Mouse (Mus musculus): Measurements from ENCODE around the gene Toporsl.

Toporsl gene

DNA sequence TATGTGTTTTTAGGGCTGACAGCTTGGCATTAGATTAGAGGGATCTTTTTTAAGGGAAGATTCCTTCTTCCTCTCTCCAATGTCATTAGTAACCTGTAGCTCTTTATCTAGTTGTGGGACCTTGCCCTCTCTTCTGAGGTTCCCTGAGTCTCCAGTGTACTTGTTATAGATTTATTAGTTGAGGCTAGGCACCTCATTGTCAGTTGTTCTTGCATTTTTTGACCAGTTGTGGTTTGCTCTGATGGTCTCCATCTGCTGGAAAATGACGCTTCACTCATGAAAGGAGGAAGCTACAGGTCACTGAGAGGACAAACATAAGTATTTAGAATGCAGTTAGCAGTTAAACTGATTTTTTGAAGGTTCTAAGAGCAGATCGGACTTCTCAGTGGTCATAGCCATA lies at the start of gene Toporsl:
Toporsl (plus strand) TSS at position 348 of the 400 bp plus-strand sequence.
- in situ Hi-C loops (cut with MseI, MboI) = no loop called here

DNA sequence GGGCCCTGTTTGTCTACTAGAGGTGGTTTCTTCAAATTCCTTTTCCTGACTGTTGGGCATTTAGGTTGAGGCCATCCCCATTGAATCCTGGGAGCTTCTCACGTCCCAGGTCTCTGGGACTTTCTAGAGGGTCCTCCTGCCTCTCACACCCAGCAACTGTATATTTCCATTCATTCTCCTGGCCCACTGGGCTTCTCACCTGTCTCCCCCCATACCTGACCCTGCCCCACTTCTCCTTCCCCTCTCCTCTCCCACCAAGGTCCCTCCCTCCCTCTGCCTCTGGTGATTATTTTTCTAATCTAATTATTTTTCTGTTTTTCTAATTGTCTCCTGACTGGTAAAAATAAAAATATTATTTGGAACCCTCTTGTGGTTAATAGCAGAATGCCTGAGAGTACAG lies 38.4 kb upstream of the Toporsl start:
- in situ Hi-C loops (cut with MseI, MboI) = no loop called here

GRCm38 (mm10) chr4:52558080-52558479 lies 38.0 kb upstream of the Toporsl start:
- in situ Hi-C loops (cut with MseI, MboI) = no loop called here

DNA sequence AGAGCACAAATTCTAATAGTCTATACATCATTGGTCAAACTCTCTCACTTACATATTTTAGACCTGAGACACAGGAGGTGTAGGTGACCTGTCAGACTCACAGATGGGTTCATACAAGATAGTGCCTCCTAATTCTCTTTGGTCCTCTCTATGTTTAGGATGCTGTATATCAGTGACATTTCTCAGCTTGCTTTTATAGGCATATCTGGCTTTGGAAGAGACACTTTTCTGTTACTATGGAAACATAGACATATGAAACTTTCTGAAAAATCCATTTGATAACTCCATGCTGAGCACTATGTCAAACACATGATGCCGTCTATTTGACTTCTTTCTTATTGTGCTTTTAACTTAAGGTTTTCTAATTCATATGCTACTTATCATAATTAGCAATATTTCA lies 32.2 kb upstream of the Toporsl start:
- in situ Hi-C loops (cut with MseI, MboI) = no loop called here

DNA sequence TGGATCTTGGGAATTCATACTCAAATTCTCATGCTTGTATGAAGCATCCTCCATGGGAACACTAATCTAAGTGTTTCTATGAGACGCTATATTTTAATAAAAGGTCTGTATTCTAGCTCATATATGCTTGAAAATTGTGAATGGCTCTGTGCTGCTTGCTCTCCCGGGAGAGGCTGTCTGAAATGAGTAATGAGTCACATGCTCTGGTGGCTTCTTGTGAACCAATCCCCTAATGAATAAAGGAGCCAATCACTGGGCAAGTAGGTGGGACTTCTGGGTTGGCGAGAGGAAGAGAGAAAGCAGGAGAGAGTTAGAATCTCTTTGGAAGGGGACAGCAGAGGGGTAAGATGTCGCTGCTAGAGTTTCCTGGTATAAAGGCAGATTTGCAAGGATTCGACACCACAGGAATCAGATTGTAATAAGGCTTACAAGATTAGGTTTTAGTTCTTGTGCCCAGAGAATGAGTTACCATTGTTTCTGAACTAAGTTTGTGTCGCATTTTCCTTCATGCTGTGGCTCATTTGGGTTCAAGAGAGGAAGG lies 9.8 kb upstream of the Toporsl start:
- in situ Hi-C loops (cut with MseI, MboI) = no loop called here

DNA sequence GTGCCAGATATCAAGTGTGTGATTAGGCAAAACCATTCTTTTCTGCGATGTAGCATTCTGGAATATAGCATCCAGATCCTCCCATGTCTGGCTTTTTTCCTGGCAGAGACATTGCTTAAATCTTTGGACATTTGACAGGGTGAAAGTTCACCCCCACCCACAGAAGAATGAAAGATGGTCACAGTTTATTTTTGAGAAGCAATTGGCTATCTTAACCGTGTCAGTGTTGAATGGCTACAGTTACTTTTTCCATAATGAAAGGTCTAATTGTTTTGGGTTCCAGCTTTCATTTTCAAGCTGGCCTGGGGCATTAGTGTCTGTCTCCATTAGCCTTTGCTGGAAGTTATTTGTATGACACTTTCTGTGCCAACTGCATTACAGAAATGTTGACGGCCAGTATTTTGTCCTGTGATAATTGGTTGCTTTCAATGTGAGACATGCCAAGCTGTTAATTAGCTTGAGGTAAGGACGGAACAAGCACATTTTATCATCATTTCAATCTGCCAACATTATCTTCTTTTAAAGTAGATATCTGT lies 2.2 kb upstream of the Toporsl start:
- in situ Hi-C loops (cut with MseI, MboI) = no loop called here

DNA sequence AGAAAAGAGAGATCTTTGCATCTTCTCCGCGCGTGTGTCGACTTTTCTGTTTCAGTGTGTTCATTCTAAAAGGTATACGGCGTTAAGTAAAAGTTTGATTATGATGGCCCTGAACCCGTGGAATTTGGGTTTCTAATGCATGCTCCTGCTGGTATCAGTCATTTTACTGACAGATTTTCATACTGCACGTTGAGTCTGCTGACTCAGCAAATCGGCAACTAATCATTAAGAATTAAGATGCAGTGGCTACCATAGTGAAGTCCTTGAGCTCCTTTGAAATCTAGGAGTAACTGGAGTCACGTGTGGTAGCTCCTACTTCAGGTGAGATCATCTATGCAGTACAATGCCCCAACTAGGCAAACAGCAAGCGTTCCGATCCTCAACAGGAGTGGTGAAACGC lies 1.4 kb upstream of the Toporsl start:
- in situ Hi-C loops (cut with MseI, MboI) = no loop called here

DNA sequence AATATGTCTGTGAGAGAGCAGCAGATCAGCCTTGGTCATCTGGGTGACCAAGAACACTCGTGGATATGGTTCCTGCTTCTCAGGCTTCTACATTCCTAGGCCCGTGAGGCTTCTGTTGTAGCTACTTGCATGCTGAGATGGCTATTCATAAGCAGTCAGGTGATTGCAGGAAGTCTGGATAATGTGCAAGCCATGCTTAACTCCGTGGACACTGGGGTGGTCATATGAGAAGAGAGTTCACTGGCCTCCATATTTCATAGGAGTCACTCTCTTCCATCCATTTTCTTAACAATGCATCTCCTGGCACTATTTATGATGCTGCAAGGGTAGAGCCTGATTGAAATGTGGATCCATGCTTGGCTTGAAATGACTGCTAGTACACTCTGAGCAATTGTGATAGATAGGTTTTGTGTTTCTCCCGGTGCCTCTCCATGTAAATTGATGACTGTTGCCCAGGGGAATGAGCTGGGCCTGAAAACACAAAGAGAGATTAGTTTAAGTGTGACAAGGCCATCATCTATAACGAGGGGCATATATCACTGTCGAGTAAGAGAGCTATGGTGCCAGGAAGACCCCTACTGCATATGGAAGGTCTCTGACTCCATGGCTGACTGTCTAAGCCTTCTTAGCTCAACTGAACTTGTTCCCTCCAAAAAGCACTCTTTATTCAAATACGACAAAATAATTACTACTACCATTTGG lies 2.3 kb downstream of the Toporsl start:
- in situ Hi-C loops (cut with MseI, MboI) = no loop called here

- in situ Hi-C loops (cut with MseI, MboI) = no loop called here
These were observed 10.8 kb downstream of the Toporsl start for GRCm38 (mm10) chr4:52606923-52607322.

- in situ Hi-C loops (cut with MseI, MboI) = no loop called here
These were observed 38.9 kb downstream of the Toporsl start for GRCm38 (mm10) chr4:52634986-52635385.

DNA sequence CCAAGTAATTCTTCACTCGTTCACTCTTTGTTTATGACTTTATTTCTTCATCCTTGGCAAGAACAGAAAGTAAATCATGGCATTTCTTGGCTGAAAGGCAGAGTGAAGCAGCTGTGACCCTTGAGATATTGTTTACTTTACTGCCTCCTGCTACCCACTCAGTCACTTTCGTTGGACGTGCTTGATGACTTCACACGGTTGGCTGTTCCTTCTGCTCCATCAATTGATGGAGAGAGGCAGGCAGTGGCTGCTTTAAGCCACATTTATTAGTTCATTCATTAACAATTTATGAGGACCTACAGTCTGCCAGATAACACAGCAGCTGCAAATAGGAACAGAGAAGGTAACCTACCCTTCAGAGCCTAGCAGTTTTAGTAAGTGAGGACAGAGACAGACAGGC lies 51.7 kb downstream of the Toporsl start:
- in situ Hi-C loops (cut with MseI, MboI) = no loop called here

GRCm38 (mm10) chr4:52659701-52660100 lies 63.6 kb downstream of the Toporsl start:
- in situ Hi-C loops (cut with MseI, MboI) = no loop called here

DNA sequence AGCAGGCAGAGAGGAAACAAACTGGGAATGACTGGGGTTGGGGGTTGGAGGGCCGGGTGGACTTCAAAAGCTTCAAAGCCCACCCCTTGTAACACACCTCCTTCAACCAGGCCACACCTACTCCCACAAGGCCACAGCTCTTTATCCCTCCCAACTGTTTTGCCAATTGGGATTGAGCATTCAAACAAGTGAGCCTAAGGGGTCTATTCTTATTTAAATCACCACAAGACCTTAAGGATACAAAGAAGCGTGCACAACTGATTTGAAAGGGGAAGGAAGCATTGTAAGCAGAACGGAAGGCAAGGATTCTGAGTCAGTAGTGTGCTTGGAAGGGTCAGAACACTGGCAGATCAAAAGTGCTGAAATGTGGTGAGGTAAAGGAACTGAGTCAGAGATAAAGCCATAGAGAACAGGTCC lies 64.6 kb downstream of the Toporsl start:
- in situ Hi-C loops (cut with MseI, MboI) = no loop called here

DNA sequence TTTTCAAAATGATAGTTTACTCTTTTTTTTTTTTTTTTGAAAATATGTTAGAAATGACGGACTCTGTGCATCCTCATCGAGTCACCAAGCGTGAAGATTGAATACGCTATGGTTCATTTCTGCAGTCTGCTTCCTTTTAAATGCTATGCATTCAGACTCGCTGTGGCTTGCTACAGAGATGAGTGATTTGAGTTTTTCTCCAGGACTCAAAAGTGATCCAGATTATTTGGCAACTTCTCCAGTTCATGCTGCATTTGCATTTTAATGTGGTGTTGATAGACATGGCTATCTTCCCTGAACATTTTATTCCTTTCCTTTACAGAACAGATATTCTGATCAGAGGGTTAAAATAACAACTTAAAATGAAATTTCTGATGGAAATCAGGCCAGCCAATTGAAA lies 65.2 kb downstream of the Toporsl start:
- in situ Hi-C loops (cut with MseI, MboI) = no loop called here
